Mouse (Mus musculus) kidney, postnatal 4 days (tissue): ENCODE data around the gene Mfsd4a.

Source experiments
- DNase-seq, 2 experiments: peaks; one replicate each; pipeline ENCODE4 v3.0.0; 2021; ENCODE audit warnings: mixed read lengths in 2 of 2

Mfsd4a gene

DNA sequence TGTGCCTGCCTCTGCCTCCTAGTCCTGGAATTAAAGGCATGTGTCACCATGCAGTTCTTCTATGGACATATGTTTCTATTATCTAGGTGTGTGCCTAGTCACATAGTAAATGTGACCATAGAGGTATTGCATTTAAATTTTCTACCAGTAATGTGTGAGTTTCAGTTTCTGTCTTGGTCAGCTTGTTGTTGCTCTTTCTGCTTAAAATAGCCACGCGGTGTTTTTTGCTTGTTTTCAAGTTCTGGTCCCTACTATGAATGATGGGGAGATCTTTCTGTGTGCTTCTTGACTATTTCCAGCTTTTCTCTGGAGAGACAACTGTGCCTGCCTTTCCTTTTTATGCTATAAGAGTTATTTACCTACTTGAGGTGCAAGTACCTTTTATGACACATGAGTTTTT, 56.1 kb downstream of the Mfsd4a start:
- DNase-seq: no peak

DNA sequence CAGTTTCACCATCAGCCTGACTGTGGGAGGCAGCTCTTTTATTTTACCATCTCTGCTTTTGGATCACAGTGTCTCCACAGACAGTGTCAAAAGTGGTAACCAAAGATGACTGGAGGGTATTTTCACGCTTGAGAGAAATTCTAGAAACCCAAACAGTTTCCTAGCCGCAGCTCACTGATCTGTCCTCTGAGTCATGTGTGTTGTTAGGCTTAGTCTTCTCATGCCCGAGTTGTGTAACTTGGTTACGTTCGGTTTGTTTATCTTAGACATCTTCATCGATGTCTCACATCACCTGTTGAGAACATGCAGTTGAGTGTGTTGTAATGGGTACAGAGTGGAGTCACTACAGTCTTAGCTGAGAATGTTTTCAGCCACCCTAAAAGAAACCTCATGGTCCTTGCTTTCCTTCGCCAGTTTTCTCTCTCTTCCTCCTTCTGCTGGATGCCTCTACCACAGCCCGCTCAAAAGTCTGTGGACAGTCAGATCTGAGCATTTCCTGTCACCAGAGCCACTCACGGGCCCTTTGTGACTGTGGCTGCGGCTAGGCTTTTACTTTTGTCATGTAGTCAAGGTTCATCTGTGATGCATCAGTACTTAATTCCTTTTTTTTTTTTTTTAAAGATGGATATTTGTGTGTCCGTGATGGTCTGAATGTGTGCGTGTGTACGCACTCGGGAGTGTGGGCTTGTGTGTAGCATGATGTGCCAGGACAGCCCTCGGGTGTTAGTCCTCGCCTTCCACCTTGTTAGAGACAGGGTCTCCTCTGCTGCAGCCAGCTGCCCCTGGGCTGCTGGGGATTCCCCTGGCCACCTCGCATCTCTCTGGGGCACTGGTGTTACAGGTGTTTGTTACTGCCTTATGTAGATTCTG, 57.0 kb downstream of the Mfsd4a start:
- DNase-seq: no peak

- peak in 1 of 2 experiments; percentile 15 for DNase-seq
These were observed 58.8 kb downstream of the Mfsd4a start for GRCm38 (mm10) chr1:132008881-132009644.

- DNase-seq: peak; percentile 91 to 95
These were observed 59.7 kb downstream of the Mfsd4a start for GRCm38 (mm10) chr1:132007828-132008827.

- DNase-seq: peak; percentile 96 to 97
These were observed 60.5 kb downstream of the Mfsd4a start, which contains the start of gene Elk4 for GRCm38 (mm10) chr1:132007282-132007815. Gene Elk4 (plus strand): TSS chr1:132007607.

DNA sequence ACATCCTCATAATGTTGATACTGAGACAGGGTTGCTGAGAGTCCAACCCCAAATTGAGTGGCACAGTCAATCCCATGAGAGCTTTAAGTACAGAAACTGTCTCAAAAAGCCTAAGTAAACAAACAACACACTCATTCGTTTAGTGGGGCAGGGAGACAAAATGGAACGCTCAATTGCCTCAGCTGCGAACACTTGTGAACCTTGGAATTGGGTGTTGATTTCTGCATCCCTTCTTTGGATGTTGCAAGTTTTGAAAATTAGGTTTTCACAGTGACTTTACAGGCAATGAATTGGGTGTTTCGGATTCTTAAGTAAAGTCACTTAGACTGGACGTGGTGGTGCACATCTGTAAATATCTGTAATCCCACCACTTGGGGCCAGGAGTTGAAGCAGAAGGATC, 61.1 kb downstream of the Mfsd4a start:
- DNase-seq: no peak

GRCm38 (mm10) chr1:132006046-132006445, 61.8 kb downstream of the Mfsd4a start:
- DNase-seq: no peak

DNA sequence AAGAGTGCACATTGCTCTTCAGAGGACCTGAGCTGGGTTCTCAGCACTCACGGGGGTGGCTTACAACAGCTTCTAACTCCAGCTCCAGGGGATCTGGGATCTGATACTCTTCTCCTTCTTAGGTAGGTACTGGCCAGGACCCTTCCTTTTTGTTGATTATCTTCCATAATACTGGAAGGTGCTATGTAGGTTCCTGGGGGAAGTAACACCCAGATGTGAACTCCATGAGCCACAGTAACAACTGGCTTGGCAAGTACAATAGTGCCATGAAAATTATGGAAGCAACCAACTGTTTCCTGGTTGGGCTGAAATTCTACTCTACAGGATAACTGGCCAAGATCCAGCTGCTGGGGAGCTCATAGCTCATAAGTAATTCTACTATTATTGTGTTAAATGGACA, 62.4 kb downstream of the Mfsd4a start:
- DNase-seq: no peak

- DNase-seq: no peak
These were observed 63.2 kb downstream of the Mfsd4a start for GRCm38 (mm10) chr1:132004574-132005180.

DNA sequence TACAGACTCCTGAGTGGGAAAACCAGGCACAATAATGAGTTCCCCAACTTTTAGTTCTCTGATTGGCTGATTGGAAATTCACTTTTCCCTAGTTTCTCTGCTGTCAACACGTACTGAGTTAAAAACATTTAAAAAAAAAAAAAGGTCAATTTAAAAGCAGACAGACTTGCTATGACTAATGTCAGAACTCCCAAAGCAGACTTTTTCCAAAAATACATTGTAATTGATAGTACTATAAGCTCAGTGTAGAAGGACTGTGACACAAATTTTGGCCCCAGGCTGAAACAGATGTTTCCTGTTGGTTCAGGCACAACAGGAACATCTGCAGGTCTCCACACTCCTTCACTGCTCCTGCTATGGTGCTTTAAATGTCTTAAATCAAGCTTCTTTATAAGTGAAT, 64.0 kb downstream of the Mfsd4a start:
- peak; percentile 29 to 43 for DNase-seq

DNA sequence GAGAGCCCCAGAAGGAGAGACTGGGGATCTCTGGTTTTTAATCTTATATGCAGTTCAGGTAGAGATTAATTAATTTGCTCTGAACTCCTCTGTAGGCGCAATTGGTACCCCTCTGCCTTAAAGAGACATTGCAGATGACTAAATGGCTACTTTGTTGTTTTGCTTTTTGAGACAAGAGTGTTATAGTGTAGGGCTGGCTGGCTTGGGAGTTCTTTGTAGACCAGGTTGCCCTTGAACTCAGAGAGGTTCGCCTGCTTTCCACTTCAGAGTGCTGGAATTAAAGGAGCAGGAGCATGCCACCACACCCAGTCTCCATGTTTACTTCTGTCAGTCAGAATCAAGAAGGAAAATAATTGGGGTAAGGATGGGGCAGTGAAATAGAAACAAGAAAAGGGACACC, 64.8 kb downstream of the Mfsd4a start:
- no peak for DNase-seq

- DNase-seq: no peak
These were observed 66.0 kb downstream of the Mfsd4a start for GRCm38 (mm10) chr1:132001880-132002330.

GRCm38 (mm10) chr1:132000506-132000905, 67.4 kb downstream of the Mfsd4a start:
- no peak for DNase-seq

DNA sequence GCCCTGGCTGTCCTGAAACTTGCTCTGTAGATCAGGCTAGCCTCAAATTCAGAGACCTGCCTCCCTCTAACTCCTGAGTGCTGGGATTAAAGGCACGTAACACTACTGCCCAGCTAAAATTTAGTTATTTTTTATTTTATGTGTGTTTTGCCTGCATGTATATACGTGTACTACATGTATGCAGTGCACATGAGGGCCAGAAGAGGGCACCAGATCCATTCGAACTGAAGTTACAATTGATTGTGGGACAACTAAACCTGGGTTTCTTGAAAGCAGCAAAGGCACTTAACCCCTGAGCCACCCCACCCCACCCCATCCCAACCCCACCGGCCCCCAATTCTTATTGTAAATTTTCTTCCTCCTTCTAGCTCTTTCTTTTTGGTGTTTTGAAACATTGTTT, 72.8 kb downstream of the Mfsd4a start:
- DNase-seq: peak; percentile 85 to 86

DNA sequence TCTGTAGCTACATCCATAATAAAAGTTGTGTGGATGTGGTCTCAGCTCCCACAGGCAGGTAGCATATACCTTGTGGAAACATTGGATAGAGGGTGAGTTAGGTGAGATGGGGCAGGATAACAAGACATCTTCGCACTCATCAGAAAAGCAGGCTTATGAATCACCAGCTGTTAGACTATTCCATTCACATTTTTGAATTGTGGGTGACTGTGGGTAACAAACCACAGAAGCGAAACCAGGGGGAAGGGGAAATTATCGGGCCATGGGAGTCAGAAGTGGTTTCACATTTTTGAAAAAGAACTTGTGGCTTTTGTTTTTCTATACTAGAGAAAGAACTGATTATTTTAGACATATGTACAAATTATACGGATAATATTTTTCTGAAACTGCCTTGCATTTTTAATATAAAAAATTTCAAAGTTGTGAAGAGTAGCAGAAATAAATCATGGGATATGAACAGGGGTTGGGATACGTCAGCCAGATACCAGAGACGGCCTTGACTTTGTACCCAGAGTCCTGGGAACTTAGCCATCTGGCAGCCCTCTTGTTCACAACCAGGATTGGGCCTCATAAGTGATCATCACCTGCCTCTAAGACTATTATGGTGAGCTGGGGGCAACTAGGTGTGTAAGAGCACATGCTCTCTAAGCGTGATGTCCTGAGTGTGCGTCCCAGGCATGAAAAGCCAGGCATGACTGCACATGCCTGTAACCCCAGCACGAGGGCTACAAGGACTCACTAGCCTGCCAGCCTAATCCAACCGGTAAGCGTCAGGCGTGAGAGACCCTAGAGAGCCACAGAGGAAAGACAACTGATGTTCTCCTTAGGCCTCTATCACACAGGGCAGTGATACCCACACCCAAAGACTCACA, 74.5 kb downstream of the Mfsd4a start:
- no peak for DNase-seq

GRCm38 (mm10) chr1:131992561-131993001, 75.3 kb downstream of the Mfsd4a start:
- no peak for DNase-seq

DNA sequence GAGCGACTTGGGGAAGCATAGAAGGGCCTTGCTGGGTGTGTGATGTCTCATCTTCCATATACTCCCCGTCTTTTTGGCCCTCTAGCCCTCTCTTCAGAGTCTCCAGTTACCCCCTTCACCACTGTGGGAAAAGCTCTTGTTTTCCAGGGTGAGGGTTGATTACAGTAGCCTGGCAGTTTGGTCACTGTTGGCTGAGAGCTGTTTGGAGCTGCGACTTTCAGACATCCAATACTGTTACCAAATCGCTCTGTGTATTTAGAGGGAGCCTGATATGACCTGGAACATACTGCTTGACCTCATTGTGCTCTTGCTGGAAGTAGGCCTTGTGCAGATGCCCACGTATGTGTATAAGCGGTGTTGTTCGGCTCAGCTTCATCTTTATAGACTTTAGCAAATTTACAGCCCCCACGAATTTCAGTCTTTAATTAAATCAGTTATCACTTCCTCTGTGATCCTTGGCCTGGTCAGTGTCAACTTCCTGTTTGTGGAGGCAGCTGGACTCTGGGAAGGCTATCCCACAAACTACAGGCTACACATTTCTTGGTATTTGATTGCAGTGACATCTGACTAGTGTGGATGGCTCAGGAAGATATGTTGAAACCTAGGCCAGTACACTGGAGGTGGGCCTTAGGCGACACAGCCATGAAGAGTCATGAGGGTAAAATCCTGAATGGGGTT, 77.6 kb downstream of the Mfsd4a start:
- DNase-seq: no peak

DNA sequence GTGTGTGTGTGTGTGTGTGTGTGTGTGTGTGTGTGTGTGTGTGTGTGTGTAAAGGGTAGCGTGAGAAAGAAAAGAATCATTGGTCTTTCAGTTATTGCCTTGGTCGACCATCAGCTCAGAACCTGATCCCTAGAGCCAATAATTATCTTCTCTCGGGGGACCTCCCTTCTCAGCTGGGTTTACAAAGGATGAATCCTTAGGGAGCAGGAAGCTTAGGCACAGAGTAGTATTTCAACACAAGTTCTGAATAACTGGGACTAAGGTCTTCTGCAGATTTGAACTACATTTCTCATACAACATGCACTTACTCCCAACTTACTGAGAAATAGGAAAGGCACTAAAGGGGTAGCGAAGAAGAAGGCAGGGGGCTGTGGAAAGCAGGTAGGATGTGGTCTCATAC, 78.4 kb downstream of the Mfsd4a start:
- DNase-seq: no peak

DNA sequence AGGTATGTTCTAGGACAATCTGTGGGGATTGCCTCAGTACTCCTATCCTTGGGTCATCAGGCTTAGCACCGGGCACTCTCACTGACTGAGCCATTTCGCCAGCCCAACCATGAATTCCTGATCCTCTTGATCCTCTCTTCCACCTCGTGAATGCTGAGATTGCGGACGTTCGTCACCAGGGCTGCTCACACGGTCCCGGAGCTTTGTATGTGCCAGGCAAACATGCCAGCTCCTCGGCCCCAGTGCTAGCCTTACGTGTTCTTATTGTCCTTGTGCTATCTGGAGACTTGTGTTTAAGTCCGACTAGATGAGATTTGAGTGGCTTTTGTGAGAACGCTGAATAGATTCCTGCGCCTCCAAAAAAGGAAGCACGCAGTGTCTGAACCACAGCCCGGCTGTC, 80.4 kb downstream of the Mfsd4a start:
- no peak for DNase-seq

DNA sequence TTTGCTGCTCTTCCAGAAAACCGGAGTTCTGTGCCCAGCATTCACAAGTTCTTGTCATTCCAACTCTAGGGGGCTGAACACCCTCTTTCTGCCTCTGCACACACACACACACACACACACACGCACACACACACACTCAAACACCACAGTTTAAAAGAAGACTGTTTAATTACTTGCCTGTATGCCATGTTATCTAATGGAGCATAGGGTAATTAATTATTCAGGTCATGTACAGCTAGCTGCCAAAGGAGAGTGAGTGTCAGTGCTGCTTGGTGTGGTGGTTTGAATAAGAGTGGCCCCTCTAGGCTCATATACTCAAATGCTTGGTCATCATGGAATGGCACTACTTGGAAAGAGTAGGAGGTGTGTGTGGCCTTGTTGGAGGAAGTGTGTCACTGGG, 84.1 kb downstream of the Mfsd4a start:
- DNase-seq: no peak
